Mouse (Mus musculus): ENCODE measurements around the gene Foxn1.

- TF ChIP-seq CTCF (IDR thresholded peaks at IDR 0.05; ENCODE audit: control insufficient read depth, insufficient read depth, low read length) (no peak), POLR2A (IDR thresholded peaks at IDR 0.05; ENCODE audit: borderline replicate concordance, control insufficient read depth, low read depth, low read length) (no peak)
Observed at GRCm38 (mm10) chr11:78380351-78380750, 6.0 kb downstream of the Foxn1 start.

All from bone marrow, adult 2 months (tissue).